Comparison of ENCODE assay signal across 9 mouse cellular contexts in the genomic region with DNA sequence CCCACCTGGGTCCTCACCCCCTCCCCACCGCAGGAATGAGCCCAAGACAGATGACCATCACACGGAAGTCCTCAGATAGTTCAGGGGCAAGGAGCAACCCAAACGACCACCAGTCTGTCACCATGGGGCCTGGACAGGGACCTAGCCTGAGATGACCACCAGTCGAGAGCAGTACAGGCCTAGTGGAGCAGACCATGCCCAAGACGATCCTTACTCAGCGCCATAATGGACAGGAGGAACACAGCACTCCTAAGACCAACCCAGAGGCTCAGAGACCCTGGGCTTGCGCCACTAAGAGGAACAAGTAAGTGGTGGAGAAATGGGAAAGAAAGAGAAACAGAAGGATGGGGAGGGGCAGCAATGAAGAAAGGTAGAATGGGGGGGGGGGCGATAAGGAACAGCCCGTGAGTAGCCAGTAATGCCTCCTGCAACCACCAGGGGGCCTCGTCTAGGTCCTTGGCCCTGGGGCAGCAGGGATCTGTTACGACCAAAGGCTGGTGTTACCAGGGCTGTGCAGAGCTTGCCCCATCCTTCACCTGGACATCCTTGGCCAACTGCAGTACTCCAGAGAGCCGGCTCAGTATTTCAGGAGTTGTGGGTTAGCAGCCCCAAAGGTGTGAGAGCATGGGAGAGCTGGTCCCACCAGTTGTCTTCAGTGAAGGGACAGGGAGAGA. TPM values are rescaled to one million over a fixed set of nuclear protein-coding genes. Genes with fewer than 3 reads are reported as not detected.
A peak's percentile ranks its signal among the peaks of the same experiment; 100 is the strongest.
DNase-seq lines count a peak whose midpoint lies in the region; ATAC-seq and TF ChIP-seq lines count a peak whose summit lies in the region.
"Had no signal": no experiment of that assay in that cellular context is flagged by ENCODE, and none has a peak within 500 bp of the region (broad histone marks: within the 10 kb centered on the region; RNA-seq: fewer than 3 reads in every experiment).

No protein-coding gene starts in this region.

- TF ChIP-seq POLR2A in spleen, adult 2 months (IDR thresholded peaks at IDR 0.05; ENCODE audit: low read depth, low read length): no peak

- no peak overlapping the region for H3K4me2 ChIP-seq in limb, embryonic 12.5 days

- peak; percentile 37; the same call in 1 of the 2 replicates for ATAC-seq in limb, embryonic 12.5 days (ENCODE audit: insufficient number of reproducible peaks, insufficient read depth, low FRiP score, low TSS enrichment, low read depth)

- no peaks in the 10 kb centered on the region for H3K4me1 ChIP-seq in spleen, adult 2 months (ENCODE audit: control insufficient read depth, insufficient read depth, insufficient read length)
- H3K4me1 ChIP-seq in embryonic facial prominence, embryonic 10.5 days: no peaks in the 10 kb centered on the region
- H3K4me1 ChIP-seq in limb, embryonic 12.5 days (replicated peaks): peaks cover 5% of the 10 kb centered on the region; the same call in 1 of the 2 replicates

- DNase-seq in heart, adult 11 months: peak; percentile 91
- DNase-seq in heart, adult 8-10 months (ENCODE audit: low spot score): no peak
- DNase-seq in spleen, adult 2 months (ENCODE audit: low read depth in 1 of 2, low spot score in 2 of 2): no peak
- DNase-seq in spleen, postnatal 36 days (ENCODE audit: low spot score in 2 of 2): no peak
- DNase-seq in embryonic facial prominence, embryonic 10.5 days (ENCODE audit: low spot score): peak; percentile 46
- DNase-seq in thymus, postnatal 0 days (ENCODE audit: low spot score): peak; percentile 28
- no peak for DNase-seq in frontal cortex, postnatal 10 days (ENCODE audit: low spot score in 2 of 2)

- no peak overlapping the region for H3K4me3 ChIP-seq in spleen, adult 2 months (ENCODE audit: extremely low read depth, insufficient read depth, insufficient read length)
- no peak overlapping the region for H3K4me3 ChIP-seq in embryonic facial prominence, embryonic 10.5 days
- H3K4me3 ChIP-seq in limb, embryonic 12.5 days (replicated peaks): no peak overlapping the region

- 57% methylated on average over 12 of the region's 12 CpGs for WGBS in spleen, adult 2 months
- 60% methylated on average over 11 of the region's 12 CpGs for WGBS in embryonic facial prominence, embryonic 10.5 days
- 57% methylated on average over 12 of the region's 12 CpGs for WGBS in limb, embryonic 12.5 days

- no peaks in the 10 kb centered on the region for H3K9me3 ChIP-seq in embryonic facial prominence, embryonic 10.5 days
- no peaks in the 10 kb centered on the region for H3K9me3 ChIP-seq in limb, embryonic 12.5 days

- no peaks in the 10 kb centered on the region for H3K27me3 ChIP-seq in spleen, adult 2 months (ENCODE audit: control insufficient read depth, insufficient read depth, low read length)
- no peaks in the 10 kb centered on the region for H3K27me3 ChIP-seq in embryonic facial prominence, embryonic 10.5 days (replicated peaks; ENCODE audit: low read depth, poor library complexity, severe bottlenecking)
- H3K27me3 ChIP-seq in limb, embryonic 12.5 days: no peaks in the 10 kb centered on the region

- H3K36me3 ChIP-seq in spleen, adult 2 months (ENCODE audit: control insufficient read depth, insufficient read depth, low read length): no peaks in the 10 kb centered on the region
- H3K36me3 ChIP-seq in embryonic facial prominence, embryonic 10.5 days (replicated peaks): no peaks in the 10 kb centered on the region
- H3K36me3 ChIP-seq in limb, embryonic 12.5 days: no peaks in the 10 kb centered on the region

- no peak overlapping the region for H3K27ac ChIP-seq in spleen, adult 2 months (ENCODE audit: insufficient read depth, low read length)
- no peak overlapping the region for H3K27ac ChIP-seq in embryonic facial prominence, embryonic 10.5 days (replicated peaks)
- H3K27ac ChIP-seq in limb, embryonic 12.5 days: no peak overlapping the region

- no peak overlapping the region for H3K9ac ChIP-seq in limb, embryonic 12.5 days (replicated peaks)

- TF ChIP-seq CTCF in spleen, adult 2 months (IDR thresholded peaks at IDR 0.05; ENCODE audit: extremely low read depth, insufficient read depth, insufficient read length, insufficient replicate concordance): peak; percentile 35; the same call in 1 of the 2 replicates

RNA-seq across cellular contexts. Expression of a gene that starts 4.0 kb away (rescaled TPM):
- not detected for total RNA-seq in heart, adult 8-10 months (2022)
- not detected in 2 replicates for polyA plus RNA-seq in spleen, adult 2 months (2012; rRNA removed)
- polyA plus RNA-seq in embryonic facial prominence, embryonic 10.5 days (2016; fragmentation: Nextera tagmentation; extraction: Ambion mirVana): not detected in 2 replicates
- not detected in 2 replicates for polyA plus RNA-seq in limb, embryonic 12.5 days (2016; fragmentation: Nextera tagmentation; extraction: Ambion mirVana)
- 0.22 TPM in 1 of 2 replicates, not detected in the other for polyA plus RNA-seq in thymus, postnatal 0 days (2015; fragmentation: Nextera tagmentation; extraction: Ambion mirVana)
- polyA plus RNA-seq: large intestine, adult 2 months had no signal

RNA-seq across cellular contexts. Expression of a gene that starts 20.7 kb away (rescaled TPM):
- 1 to 10 TPM; 1.8 to 5.8 (median 3.6) TPM for total RNA-seq in heart, adult 8-10 months (2022)
- 0.26 and 0.34 TPM in 2 replicates for polyA plus RNA-seq in spleen, adult 2 months (2012; rRNA removed)
- polyA plus RNA-seq in embryonic facial prominence, embryonic 10.5 days (2016; fragmentation: Nextera tagmentation; extraction: Ambion mirVana): 2.5 and 3.6 TPM in 2 replicates
- polyA plus RNA-seq in limb, embryonic 12.5 days (2016; fragmentation: Nextera tagmentation; extraction: Ambion mirVana): 6.0 and 6.1 TPM in 2 replicates
- polyA plus RNA-seq in thymus, postnatal 0 days (2015; fragmentation: Nextera tagmentation; extraction: Ambion mirVana): 20.5 and 22.8 TPM in 2 replicates

RNA-seq across cellular contexts. Expression of a gene that starts 45.8 kb away (rescaled TPM):
- under 1 TPM; 0.09 to 0.28 (median 0.18) TPM for total RNA-seq in heart, adult 8-10 months (2022)
- polyA plus RNA-seq in spleen, adult 2 months (2012; rRNA removed): 0.07 and 0.08 TPM in 2 replicates
- polyA plus RNA-seq in embryonic facial prominence, embryonic 10.5 days (2016; fragmentation: Nextera tagmentation; extraction: Ambion mirVana): not detected in 2 replicates
- polyA plus RNA-seq in limb, embryonic 12.5 days (2016; fragmentation: Nextera tagmentation; extraction: Ambion mirVana): not detected in 2 replicates
- 0.08 TPM in 1 of 2 replicates, not detected in the other for polyA plus RNA-seq in thymus, postnatal 0 days (2015; fragmentation: Nextera tagmentation; extraction: Ambion mirVana)

RNA-seq across cellular contexts. Expression of a gene that starts 54.0 kb away (rescaled TPM):
- not detected for total RNA-seq in heart, adult 8-10 months (2022)
- not detected in 2 replicates for polyA plus RNA-seq in spleen, adult 2 months (2012; rRNA removed)
- not detected in 2 replicates for polyA plus RNA-seq in embryonic facial prominence, embryonic 10.5 days (2016; fragmentation: Nextera tagmentation; extraction: Ambion mirVana)
- polyA plus RNA-seq in limb, embryonic 12.5 days (2016; fragmentation: Nextera tagmentation; extraction: Ambion mirVana): not detected in 2 replicates
- polyA plus RNA-seq in thymus, postnatal 0 days (2015; fragmentation: Nextera tagmentation; extraction: Ambion mirVana): 0.05 TPM in 1 of 2 replicates, not detected in the other
- polyA plus RNA-seq: large intestine, adult 2 months had no signal

Comparison
In these comparisons a context has a peak if more than half of its experiments do, and no peak if none do; other contexts are left out.
1. DNase-seq: peak in heart, adult 11 months (single experiment), embryonic facial prominence, embryonic 10.5 days (single experiment) and thymus, postnatal 0 days (single experiment); none in heart, adult 8-10 months (single experiment), spleen, adult 2 months (0 of 2), spleen, postnatal 36 days (0 of 2) and frontal cortex, postnatal 10 days (0 of 2).